Mouse (Mus musculus) brain, embryonic 18.5 days (tissue): ENCODE data around the gene Eps15l1.

Source experiments
- DNase-seq: peaks from one replicate; pipeline ENCODE4 v3.0.0-alpha.2; 2012; ENCODE audit warnings: low read depth, low spot score

The Eps15l1 gene

DNA sequence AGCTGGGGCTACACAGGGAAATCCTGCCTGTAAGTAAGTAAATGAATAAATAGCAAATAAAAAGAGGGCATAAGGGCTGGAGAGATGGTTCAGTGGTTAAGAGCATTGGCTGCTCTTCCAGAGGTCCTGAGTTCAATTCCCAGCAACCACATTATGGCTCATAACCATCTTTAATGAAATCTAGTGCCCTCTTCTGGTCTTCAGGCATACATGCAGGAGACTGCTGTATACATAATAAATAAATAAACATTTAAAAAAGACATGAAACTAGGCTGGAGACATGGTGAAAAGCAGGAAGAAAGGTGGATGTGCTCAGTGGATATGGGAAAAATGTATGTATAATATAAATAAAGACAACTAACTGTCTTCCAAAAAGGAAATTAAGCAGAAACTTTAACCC is 128.0 kb downstream of the Eps15l1 start:
- DNase-seq, result no peak

- DNase-seq, result no peak
Measured at GRCm38 (mm10) chr8:72291104-72291503, 130.2 kb downstream of the Eps15l1 start.
